Mouse (Mus musculus) heart, postnatal 4 days (tissue): ENCODE measurements around the gene Tspan9. TPM values are rescaled to one million over a fixed set of nuclear protein-coding genes. Genes with fewer than 3 reads are reported as not detected.
A peak's percentile ranks its signal among the peaks of the same experiment; 100 is the strongest.

ENCODE experiments used
- DNase-seq: peaks from one replicate; pipeline ENCODE4 v3.0.0; 2021
- total RNA-seq, 2 experiments: library from RNA; stranded (reverse); gene quantifications; 2 replicates each; pipeline ENCODE4 v1.2.3; 2021

The Tspan9 gene
- total RNA-seq, 2 experiments from 2014 or later = 216 TPM

- DNase-seq = peak; percentile 71
Observed at GRCm38 (mm10) chr6:128102296-128102999, 40.9 kb downstream of the Tspan9 start.

- peak; percentile 55 for DNase-seq
Observed at GRCm38 (mm10) chr6:128099871-128100270, 43.5 kb downstream of the Tspan9 start.

- no peak for DNase-seq
Observed at GRCm38 (mm10) chr6:128099190-128099589, 44.2 kb downstream of the Tspan9 start.

GRCm38 (mm10) chr6:128096521-128096920, 46.9 kb downstream of the Tspan9 start:
- no peak for DNase-seq

GRCm38 (mm10) chr6:128095906-128096305, 47.5 kb downstream of the Tspan9 start:
- DNase-seq = no peak

- DNase-seq = no peak
Observed at GRCm38 (mm10) chr6:128095131-128095530, 48.3 kb downstream of the Tspan9 start.

GRCm38 (mm10) chr6:128093856-128094628, 49.4 kb downstream of the Tspan9 start:
- DNase-seq = no peak

GRCm38 (mm10) chr6:128092621-128093020, 50.8 kb downstream of the Tspan9 start:
- DNase-seq = peak; percentile 58

- no peak for DNase-seq
Observed at GRCm38 (mm10) chr6:128091833-128092166, 51.6 kb downstream of the Tspan9 start.

- DNase-seq = peak; percentile 72
Observed at GRCm38 (mm10) chr6:128090985-128091832, 52.2 kb downstream of the Tspan9 start.

- peak; percentile 84 for DNase-seq
Observed at GRCm38 (mm10) chr6:128089770-128090702, 53.4 kb downstream of the Tspan9 start.

- no peak for DNase-seq
Observed at GRCm38 (mm10) chr6:128088746-128089523, 54.5 kb downstream of the Tspan9 start.

GRCm38 (mm10) chr6:128085488-128086066, 57.8 kb downstream of the Tspan9 start:
- no peak for DNase-seq

GRCm38 (mm10) chr6:128083305-128083704, 60.1 kb downstream of the Tspan9 start:
- no peak for DNase-seq

GRCm38 (mm10) chr6:128081781-128082180, 61.6 kb downstream of the Tspan9 start:
- no peak for DNase-seq

GRCm38 (mm10) chr6:128081293-128081692, 62.1 kb downstream of the Tspan9 start:
- DNase-seq = no peak

- DNase-seq = no peak
Observed at GRCm38 (mm10) chr6:128079576-128080224, 63.7 kb downstream of the Tspan9 start.

- peak; percentile 60 for DNase-seq
Observed at GRCm38 (mm10) chr6:128078508-128078907, 64.9 kb downstream of the Tspan9 start.

GRCm38 (mm10) chr6:128076104-128077020, 67.0 kb downstream of the Tspan9 start:
- peak; percentile 63 for DNase-seq
